Mouse (Mus musculus) mesoderm, embryonic 11.5 days (tissue): Measurements from ENCODE around the gene Txnrd3.

Experiments used
- DNase-seq: peaks from one replicate; pipeline ENCODE4 v3.0.0-alpha.2; 2012; ENCODE audit warnings: low read depth, low spot score

Gene Txnrd3

DNA sequence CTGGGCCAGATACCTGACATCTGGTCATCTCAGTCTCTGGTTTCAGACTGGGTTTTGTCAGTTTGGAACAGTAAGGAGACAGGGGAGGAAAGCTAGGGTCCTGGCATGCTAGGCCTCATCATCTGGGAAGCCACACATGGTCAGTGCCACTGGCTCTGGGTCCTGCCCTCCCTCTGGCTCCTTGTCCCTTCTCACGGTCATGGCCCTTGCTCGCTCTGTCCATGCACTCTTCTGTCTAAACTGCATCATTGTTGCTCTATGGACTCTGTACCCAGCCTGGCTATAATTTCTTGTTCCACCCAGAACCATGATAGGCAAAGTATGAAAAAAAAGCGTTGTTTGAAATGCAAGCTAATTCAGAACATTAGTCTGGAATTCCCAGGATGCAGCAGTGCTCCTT, 11.2 kb downstream of the Txnrd3 start:
- no peak for DNase-seq

DNA sequence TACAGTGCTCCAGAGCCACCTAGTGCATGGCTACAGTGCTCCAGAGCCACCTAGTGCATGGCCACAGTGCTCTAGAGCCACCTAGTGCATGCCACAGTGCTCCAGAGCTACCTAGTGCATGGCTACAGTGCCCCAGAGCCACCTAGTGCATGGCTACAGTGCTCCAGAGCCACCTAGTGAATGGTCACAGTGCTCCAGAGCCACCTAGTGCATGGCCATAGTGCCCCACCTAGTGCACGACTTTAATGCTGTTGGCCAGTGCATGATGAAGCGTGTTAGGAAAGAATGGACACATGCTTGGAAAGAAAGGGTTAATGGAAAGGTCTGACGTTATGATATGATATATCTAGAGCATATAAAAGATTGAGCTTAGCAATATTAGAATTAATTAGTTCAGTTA, 14.6 kb downstream of the Txnrd3 start:
- DNase-seq = no peak

DNA sequence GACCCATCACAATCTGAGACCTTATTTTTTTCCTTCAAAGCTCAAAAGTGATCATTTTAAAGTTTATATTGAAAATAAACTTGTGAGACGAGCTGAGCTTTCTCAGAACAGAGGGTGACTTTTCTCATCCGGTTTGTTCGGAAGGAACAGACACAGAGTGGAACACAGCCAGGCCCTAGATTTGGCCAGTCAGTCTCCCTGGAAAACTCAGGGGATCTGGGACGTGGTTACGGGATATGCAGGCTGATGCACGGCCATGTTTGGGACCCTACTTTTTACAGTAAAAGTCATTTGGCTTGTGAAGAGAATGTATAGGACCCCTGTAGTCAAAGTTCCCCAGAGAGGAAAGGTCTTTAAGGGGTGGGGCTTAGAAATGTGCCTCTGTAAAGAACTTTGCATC, 15.1 kb downstream of the Txnrd3 start:
- DNase-seq = no peak

DNA sequence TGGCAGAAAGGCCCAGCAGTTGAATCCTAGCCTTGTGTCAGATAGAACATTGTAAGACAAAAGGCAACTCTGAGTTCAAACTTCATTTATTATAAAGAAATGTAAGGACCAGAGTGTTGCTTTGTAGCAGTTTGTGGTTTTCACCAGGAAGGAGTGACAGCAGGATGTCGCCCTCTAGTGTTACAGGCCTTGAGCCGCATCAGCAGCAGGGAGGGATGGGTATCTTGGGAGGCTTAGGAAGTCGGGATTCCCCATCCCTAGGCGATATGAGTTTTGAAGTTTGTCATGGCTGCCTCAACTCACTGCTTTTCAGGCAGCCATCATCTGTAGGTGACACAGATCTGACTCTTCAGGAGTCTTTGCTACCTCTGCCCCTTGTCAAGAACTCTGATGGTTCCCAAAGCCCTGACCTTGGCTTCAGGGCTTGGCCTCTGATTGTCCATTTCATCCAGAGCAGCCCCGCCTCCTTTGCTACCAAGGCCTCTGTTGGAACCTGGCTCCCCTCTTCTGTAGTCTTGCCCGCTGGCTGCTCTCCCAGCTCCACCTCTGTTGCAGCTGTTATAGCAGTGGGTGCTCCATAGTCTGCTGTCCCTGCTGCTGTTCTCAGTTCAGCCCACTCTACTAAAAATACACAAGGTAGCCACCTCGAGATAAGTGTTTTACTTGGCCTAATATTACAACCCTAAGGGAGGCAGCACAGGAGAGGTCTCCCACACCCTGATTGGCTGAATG, 16.1 kb downstream of the Txnrd3 start:
- DNase-seq = peak; percentile 22

DNA sequence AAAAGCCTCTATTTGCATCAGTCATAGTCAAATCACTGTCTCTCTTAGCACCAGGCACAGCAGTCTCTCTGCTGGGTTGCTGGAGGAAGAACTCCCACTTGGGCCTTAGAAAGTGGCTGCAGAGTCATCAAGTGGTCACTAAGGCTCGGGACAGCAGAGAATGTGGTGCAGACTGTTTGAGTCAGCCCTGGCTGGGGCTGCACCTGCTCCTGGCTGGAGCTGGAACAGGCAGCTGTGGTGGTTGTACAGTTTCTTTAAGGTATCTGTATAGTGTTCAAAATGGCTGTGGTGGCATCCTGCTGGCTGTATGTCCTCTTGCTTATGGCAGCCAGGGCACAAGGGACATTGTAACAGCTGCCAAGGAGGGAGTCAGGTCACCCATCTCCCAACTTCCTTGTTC, 16.7 kb downstream of the Txnrd3 start:
- no peak for DNase-seq

DNA sequence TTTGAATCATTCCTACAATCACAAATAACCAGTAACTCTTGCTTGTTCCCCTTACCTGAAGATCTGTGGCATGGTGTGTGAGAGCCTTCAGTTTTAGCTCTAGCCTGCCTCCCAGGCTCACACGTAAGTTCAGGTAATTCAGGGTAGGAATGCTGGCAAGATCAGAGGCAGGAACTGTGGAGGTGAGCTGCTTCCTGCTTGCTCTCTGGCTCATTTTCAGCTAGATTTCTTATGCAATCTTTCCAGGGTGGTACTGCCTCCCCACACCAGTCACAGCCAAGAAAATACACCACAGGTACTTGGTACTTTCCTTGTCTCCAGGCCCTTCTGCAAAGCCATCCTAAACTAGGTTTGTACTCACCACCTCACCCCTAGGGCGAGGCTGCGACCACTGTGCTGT, 18.7 kb downstream of the Txnrd3 start:
- no peak for DNase-seq

DNA sequence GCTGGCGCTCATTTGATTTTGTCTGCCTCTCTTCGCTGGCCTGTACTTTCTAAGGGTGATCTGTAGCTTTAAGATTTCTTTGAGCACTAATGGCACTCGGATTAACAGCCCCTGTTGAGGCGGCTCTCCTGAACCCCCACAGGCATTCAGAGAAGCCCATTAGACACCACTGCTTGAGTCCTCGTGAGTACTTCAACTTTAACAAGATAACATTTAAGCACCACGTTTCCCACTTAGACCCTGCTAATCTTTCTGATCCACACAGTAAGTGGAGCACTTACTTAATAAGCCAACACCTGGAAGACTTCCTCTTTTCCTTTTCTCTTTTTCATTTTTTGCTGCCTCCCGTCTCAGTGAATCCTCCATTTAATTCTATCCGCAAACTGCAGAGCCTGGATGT, 21.4 kb downstream of the Txnrd3 start:
- no peak for DNase-seq

DNA sequence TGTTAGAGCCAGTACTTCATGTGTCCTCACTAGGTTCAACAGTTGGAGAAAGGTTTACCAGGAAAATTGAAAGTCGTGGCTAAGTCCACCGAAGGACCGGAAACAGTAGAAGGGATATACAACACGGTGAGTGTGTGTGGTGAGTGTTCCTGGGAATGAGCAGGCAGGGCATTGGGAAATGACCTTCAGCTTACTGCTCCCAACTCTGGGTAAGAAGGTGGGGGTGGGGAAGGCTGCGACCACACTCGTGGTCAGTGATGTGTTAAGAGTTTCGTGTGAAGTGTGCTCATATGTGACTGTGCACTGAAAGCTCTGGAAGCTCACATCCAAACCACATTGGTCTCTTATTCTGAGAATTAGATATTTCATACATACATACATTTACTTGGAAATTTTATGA, 21.9 kb downstream of the Txnrd3 start:
- no peak for DNase-seq

DNA sequence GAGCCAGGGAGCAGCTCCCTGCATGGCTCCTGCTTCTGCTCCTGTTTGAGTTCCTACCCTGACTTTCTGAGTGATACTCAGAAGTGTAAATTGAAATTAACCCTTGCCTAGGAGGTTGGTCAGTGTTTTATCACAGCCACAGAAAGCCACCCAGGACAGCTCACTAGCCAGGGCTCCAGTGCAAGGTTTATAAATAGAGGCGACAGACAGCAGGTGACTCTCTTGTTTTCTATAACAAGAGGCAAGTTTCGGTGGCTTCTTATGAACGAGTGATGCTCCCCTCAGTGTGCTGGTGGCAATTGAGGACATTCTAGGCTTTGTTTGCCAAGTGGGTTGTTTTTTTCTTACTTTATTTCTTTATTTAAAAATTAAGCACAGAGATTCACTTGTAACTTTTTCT, 23.2 kb downstream of the Txnrd3 start:
- no peak for DNase-seq

DNA sequence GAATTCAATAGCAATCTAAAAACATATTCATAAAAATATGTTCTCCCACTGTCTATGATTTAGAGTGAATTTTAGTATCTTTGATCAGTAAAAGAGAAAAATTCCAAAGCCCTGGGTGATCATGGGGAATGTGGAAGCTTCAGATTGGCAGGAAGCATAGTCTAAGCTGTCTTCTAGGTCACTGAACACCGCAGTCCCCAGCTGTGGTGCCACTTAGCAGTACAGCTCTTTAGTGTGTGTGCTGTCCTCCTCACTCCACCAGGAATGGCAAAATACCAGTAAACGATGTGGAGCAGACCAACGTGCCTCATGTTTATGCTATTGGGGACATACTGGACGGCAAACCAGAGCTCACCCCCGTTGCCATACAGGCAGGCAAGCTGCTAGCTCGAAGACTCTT, 25.8 kb downstream of the Txnrd3 start:
- DNase-seq = no peak

DNA sequence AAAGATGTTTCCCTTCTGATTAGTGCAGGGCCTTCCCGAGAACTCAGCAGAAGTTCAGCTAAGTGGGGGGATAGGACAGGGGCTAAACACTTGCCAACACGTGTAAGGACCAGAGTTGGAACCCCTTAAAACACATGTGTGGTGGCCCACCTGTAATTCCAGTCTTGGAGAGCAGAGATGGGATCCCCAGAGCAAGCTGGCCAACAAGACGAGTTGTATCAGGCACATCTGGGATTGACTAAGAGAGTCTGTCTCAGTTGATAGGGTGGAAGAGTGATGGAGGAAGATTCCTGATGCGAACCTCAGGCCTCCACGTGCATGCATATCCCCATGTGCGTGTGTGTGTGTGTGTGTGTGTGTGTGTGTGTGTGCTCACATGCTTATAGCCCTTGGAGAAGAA, 27.6 kb downstream of the Txnrd3 start:
- no peak for DNase-seq

DNA sequence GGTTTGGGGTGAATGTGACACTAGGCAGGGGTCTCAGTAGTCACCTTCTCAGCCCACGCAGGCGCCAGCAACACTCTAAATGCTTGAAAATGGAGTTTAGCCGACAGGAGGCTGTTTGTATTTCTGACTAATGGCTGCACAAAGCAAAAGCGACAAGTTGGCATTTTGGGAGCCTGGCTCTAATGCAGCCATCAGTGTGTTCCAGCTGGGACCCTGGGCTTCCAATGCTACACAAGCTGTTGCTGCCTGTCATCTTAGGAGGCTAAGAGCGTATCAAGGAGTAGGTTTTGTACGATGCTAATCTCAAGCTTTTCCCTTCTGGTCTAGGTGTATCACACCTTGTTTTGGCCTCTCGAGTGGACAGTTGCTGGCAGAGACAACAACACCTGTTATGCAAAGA, 28.9 kb downstream of the Txnrd3 start:
- DNase-seq = no peak

DNA sequence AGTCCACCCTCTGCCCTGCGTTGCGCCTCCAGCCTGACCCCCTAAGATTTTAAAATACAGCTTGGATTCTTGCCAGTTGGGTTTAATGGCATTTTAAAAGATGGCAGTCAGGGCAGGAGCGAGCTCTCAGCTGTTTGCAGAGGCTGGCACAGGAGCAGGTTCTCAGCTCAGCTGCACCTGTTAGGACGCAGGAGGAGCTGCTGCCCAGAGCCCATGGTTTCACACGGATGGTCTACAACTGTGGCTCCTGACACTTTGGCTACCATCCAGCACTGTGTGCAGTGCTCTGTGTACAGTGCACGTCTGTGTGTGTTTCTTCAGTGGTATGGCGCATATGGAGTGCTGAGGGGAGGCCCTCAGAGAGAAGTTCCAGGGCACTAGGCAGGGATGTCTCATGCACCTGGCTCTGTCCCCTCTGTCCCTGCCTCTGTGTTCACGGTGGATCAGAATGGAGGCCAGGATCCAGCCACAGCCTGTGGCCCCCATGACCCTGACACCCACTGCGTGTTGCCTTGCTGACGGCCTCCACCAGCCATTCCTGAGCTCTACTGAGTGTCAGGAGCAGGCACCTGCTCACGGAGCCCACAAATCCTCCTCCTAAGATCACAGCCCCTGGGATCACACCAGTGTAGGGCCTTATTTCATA, 29.5 kb downstream of the Txnrd3 start:
- DNase-seq = no peak

DNA sequence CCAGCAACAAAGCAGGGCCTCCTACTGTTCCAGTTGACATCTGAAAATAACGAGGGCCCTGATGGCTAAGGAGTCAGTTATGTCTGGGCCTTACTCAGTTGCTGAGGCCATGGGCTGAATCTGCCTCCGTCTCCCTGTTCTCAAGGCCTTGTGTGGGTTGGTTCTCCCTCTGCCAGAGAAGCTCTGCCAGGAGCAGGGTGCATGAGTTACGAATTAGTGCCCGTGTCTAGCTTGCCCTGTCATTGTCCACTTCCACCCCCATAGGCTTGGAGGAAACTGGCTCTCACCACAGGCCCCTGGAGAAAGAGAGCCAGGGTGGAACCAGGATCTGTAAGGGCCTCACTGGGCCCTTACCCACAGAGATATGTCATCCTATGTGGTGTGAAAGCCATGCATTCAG, 34.7 kb downstream of the Txnrd3 start:
- no peak for DNase-seq

DNA sequence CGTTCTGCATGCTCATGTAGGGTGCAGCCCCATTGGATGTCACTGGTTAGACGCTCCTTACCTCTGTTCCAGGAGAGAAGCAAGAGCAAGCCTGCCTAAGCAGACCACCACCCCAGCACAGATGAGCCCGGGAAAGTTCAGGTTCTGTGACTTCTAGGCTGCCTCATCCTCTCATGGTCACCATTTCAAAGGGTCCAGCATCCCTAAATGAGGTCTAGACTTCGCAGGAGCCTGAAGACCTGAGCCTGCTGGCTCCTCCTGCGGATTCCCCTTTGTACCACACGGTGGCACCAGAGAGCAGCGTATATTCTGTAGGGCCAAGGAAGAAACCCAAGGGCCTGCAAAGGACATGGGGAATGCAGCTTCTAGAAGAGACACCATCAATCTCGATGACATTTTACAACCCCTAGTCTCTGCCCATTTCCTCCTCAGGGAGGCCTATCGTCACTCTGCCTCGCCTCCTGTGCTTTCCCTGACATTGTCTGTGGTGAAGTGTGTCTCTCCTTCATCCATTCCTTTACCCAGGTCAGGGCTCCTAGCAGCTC, 35.6 kb downstream of the Txnrd3 start:
- peak; percentile 90 for DNase-seq

DNA sequence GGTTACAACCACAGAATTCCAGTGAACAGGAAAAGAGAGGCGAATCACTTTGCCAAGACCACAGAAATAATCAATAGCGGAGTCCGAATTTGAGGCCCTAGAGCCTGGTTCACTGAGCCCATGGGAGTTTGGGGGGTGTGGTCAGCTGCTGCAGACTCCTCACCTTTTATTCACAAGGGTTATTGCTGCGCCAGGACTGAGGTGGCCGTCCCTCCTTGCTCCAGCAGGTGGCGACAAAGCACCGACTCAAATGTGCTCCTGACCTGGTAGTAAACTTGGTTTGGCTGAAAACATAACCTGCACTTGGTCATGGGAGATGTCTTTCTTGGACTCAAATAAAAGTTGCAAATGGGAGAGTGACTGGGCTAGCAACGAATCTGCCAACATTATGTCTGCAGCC, 36.4 kb downstream of the Txnrd3 start:
- DNase-seq = peak; percentile 88

DNA sequence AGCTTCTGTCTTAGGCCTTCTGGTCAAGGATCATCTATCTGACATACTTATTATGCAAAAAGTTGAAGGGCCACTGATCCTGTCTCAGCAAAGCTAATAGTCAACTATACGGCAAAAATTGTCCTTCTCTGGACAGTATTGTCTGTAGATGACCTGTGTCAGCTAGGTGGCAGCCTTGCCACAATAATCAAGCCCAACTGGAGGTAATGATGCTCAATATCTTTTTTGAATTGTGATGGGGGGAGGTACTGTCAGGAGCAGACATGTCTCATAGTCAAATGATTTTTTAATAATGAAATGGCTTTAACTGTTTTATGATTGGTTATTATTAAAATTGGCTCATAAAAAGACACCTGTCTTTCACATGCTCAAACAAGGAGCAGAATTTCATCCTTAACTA, 40.4 kb downstream of the Txnrd3 start:
- no peak for DNase-seq

DNA sequence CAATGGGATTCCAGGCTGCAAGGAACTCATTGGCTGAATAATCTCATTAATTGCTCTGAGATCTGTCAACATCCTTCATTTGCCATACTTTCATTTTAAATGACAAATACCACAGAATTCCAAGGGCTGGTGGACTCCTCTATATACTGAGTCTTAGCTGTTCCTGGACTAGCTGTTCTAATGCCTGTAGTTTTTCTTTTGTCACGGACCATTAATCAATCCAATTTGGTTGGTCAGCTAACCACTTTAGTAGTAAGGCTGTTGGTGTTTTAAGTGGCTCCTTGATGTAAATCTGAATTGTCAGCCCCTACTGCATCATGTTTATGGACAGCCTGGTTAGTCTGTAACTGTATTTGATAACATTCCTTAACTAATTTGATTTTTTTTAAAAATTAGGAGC, 43.3 kb downstream of the Txnrd3 start:
- peak; percentile 6 for DNase-seq

DNA sequence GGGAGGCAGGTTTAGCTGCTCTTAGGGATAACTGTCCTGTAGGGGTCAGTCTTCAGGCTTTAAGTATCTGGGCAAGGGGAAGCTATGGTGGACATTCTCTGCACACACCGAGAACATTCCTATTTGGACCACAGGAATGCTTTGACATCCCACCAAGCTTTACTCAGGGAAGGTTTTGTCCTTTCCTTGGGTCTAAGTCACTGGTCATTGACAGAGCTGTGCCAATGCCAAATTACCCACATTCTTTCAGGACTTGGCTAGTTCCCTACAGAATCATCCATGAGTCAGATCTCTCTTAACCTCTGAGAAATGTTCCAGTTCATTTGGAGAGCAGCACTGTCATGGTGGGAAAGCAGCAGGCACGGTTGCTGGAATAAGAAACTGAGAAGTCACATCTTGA, 62.8 kb downstream of the Txnrd3 start:
- DNase-seq = no peak

DNA sequence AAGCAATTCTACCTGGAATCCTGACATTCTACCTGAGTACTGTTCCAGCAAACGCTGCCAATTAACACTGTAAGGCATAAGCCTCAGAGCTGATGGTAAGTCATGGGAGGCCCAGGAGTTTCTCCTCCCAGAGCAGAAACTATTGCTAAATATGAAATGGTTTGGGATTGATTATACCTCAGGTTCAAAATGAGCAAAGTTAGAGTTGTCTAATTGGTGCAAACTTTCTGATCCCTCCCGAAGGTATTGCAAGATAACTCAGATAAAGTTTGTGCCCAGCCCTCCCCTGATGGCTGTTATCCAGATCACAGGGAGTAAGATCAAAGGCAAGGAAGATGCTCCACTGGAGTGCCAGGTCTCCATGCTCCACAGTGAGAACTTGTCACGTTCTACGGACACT, 63.5 kb downstream of the Txnrd3 start, which contains the start of gene Vmn1r40:
Gene Vmn1r40 (plus strand): TSS at position 301 of the 400 bp plus-strand sequence.
- no peak for DNase-seq

DNA sequence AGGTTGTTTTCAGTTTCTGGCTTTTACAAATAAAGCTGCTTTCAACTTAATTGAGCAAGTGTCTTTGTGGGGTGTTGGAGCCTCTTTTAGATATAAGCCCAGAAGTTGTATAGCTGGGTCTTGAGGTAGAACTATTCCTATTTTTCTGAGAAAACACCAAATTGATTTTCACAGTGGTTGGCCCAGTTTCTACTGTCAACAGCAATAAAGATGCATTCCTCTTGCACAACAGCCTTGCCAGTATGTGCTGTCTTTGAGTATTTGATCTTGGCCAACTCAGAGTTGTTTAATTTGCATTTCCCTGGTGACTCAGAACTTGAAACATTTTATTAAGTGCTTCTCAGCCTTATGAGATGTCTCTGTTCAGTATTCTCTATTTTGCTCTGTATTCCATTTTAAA, 74.3 kb downstream of the Txnrd3 start:
- no peak for DNase-seq
